Comparison of ENCODE assay signal across 8 mouse cellular contexts in the genomic region with DNA sequence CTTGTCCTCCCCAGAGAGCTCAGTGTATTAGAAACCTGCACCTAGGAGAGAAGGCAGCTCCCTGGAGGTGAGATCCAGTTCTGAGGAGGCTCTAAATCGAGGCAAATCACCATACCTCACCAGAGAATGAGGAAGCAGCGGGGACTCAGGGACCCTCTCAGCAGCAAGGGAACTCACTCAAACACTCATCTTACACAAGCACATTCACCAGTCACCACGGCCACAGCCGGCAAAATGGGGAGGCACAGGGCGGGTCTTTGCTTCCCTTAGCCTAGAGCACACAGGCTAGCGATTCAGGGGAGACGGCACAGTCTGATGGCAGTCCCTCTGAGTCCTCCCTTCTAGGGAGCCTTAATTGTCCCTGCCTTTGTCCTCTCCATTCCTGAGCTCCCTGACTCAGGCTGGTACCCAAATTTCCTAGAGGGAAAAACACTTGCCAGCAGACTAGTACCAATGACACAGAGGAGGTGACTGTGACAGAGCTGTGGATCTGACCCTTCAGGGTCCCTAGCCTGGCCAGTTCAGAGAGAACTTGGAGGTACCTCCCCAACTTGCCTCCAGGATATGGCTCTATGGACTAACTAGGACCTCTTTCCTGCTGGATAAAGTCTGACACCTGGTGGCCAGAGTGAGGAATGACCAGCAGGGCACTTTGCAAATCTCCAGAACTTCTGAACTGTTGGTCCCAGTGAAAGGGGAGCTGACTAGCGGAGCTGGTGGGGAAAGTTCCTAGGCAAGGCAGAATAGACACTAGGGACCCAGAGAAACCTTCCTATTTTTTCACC. TPM values are rescaled to one million over a fixed set of nuclear protein-coding genes. Genes with fewer than 3 reads are reported as not detected.
DNase-seq lines count a peak whose midpoint lies in the region; ATAC-seq and TF ChIP-seq lines count a peak whose summit lies in the region.

No protein-coding gene starts in this region.

- no peaks in the 10 kb centered on the region for H3K9me3 ChIP-seq in forebrain, embryonic 11.5 days (ENCODE audit: control insufficient read depth, low read length)
- no peaks in the 10 kb centered on the region for H3K9me3 ChIP-seq in forebrain, embryonic 13.5 days (replicated peaks)
- no peaks in the 10 kb centered on the region for H3K9me3 ChIP-seq in heart, embryonic 13.5 days

- TF ChIP-seq POLR2A in spleen, adult 2 months (IDR thresholded peaks at IDR 0.05; ENCODE audit: low read depth, low read length): no peak

- H3K27me3 ChIP-seq in forebrain, embryonic 11.5 days (ENCODE audit: control insufficient read depth, insufficient read depth, low read length): no peaks in the 10 kb centered on the region
- peaks cover 36% of the 10 kb centered on the region for H3K27me3 ChIP-seq in forebrain, embryonic 13.5 days
- H3K27me3 ChIP-seq in heart, embryonic 13.5 days (replicated peaks): peaks cover 40% of the 10 kb centered on the region
- H3K27me3 ChIP-seq in spleen, adult 2 months (ENCODE audit: control insufficient read depth, insufficient read depth, low read length): no peaks in the 10 kb centered on the region

- 26% methylated on average over 8 of the region's 8 CpGs for WGBS in forebrain, embryonic 11.5 days
- 24% methylated on average over 8 of the region's 8 CpGs for WGBS in forebrain, embryonic 13.5 days
- 12% methylated on average over 8 of the region's 8 CpGs for WGBS in heart, embryonic 13.5 days
- WGBS in spleen, adult 2 months: 9% methylated on average over 8 of the region's 8 CpGs

- no peak overlapping the region for H3K9ac ChIP-seq in forebrain, embryonic 11.5 days (ENCODE audit: low read length)
- no peak overlapping the region for H3K9ac ChIP-seq in forebrain, embryonic 13.5 days
- H3K9ac ChIP-seq in heart, embryonic 13.5 days: 0 out of 2 replicates have a peak overlapping the region, but pooled peaks have one; percentile 42

- peak; percentile 85 for DNase-seq in forebrain, embryonic 11.5 days (ENCODE audit: low spot score)
- peak; percentile 92 for DNase-seq in R1 (ENCODE audit: low read depth, low spot score)
- peak; percentile 93 for DNase-seq in embryo, embryonic 10.5 days (ENCODE audit: low spot score)
- DNase-seq in kidney, postnatal 4 days: peak; percentile 79 to 84
- DNase-seq in lung, postnatal 4 days: peak; percentile 70 to 88
- DNase-seq in spleen, adult 2 months (ENCODE audit: low read depth in 1 of 2, low spot score in 2 of 2): peak; percentile 63 to 75

- H3K4me1 ChIP-seq in forebrain, embryonic 11.5 days (replicated peaks; ENCODE audit: control insufficient read depth, insufficient read depth, low read length): no peaks in the 10 kb centered on the region; the same call in 1 of the 2 replicates
- H3K4me1 ChIP-seq in forebrain, embryonic 13.5 days: peaks cover 10% of the 10 kb centered on the region
- H3K4me1 ChIP-seq in heart, embryonic 13.5 days: peaks cover 20% of the 10 kb centered on the region
- H3K4me1 ChIP-seq in spleen, adult 2 months (ENCODE audit: control insufficient read depth, insufficient read depth, insufficient read length): peaks cover 48% of the 10 kb centered on the region

- no peaks in the 10 kb centered on the region for H3K36me3 ChIP-seq in forebrain, embryonic 11.5 days (ENCODE audit: control insufficient read depth, insufficient read depth, low read length)
- no peaks in the 10 kb centered on the region for H3K36me3 ChIP-seq in forebrain, embryonic 13.5 days (ENCODE audit: poor library complexity, severe bottlenecking)
- H3K36me3 ChIP-seq in heart, embryonic 13.5 days: no peaks in the 10 kb centered on the region
- H3K36me3 ChIP-seq in spleen, adult 2 months (ENCODE audit: control insufficient read depth, insufficient read depth, low read length): 0 out of 2 replicates have a peak, but pooled peaks cover 1% of the 10 kb centered on the region

- peak; percentile 55; the same call in 1 of the 2 replicates for ATAC-seq in forebrain, embryonic 11.5 days (replicated peaks; ENCODE audit: low FRiP score)
- no peak for ATAC-seq in forebrain, embryonic 13.5 days
- ATAC-seq in heart, embryonic 13.5 days (ENCODE audit: extremely low read depth, insufficient number of reproducible peaks, low FRiP score, low TSS enrichment): peak; percentile 19; the same call in 1 of the 2 replicates

- H3K4me2 ChIP-seq in forebrain, embryonic 11.5 days (ENCODE audit: low read depth, low read length, severe bottlenecking): no peak overlapping the region
- no peak overlapping the region for H3K4me2 ChIP-seq in forebrain, embryonic 13.5 days
- H3K4me2 ChIP-seq in heart, embryonic 13.5 days: no peak overlapping the region

- no peak overlapping the region for H3K4me3 ChIP-seq in forebrain, embryonic 11.5 days (ENCODE audit: low read depth, low read length)
- no peak overlapping the region for H3K4me3 ChIP-seq in forebrain, embryonic 13.5 days
- no peak overlapping the region for H3K4me3 ChIP-seq in heart, embryonic 13.5 days
- no peak overlapping the region for H3K4me3 ChIP-seq in spleen, adult 2 months (ENCODE audit: extremely low read depth, insufficient read depth, insufficient read length)

- no peak overlapping the region for H3K27ac ChIP-seq in forebrain, embryonic 11.5 days (ENCODE audit: low read depth, low read length)
- no peak overlapping the region for H3K27ac ChIP-seq in forebrain, embryonic 13.5 days
- no peak overlapping the region for H3K27ac ChIP-seq in heart, embryonic 13.5 days (replicated peaks)
- peak overlapping the region; percentile 36 for H3K27ac ChIP-seq in spleen, adult 2 months (ENCODE audit: insufficient read depth, low read length)

- peak; percentile 83; the same call in 1 of the 2 replicates for TF ChIP-seq CTCF in spleen, adult 2 months (IDR thresholded peaks at IDR 0.05; ENCODE audit: extremely low read depth, insufficient read depth, insufficient read length, insufficient replicate concordance)

RNA-seq across cellular contexts. Expression of a gene that starts 3.6 kb away (rescaled TPM):
- 8.0 and 8.8 TPM in 2 replicates for polyA plus RNA-seq in forebrain, embryonic 11.5 days (2014; fragmentation: Nextera tagmentation; extraction: Ambion mirVana)
- 13.1 and 14.2 TPM in 2 replicates for polyA plus RNA-seq in forebrain, embryonic 13.5 days (2015; fragmentation: Nextera tagmentation; extraction: Ambion mirVana)
- 19.9 and 23.5 TPM in 2 replicates for polyA plus RNA-seq in heart, embryonic 13.5 days (2015; fragmentation: Nextera tagmentation; extraction: Ambion mirVana)
- 233 and 309 TPM in 2 replicates for polyA plus RNA-seq in spleen, adult 2 months (2012; rRNA removed)

RNA-seq across cellular contexts. Expression of a gene that starts 13.9 kb away (rescaled TPM):
- not detected in 2 replicates for polyA plus RNA-seq in forebrain, embryonic 11.5 days (2014; fragmentation: Nextera tagmentation; extraction: Ambion mirVana)
- polyA plus RNA-seq in forebrain, embryonic 13.5 days (2015; fragmentation: Nextera tagmentation; extraction: Ambion mirVana): not detected in 2 replicates
- polyA plus RNA-seq in heart, embryonic 13.5 days (2015; fragmentation: Nextera tagmentation; extraction: Ambion mirVana): not detected in 2 replicates
- not detected in 2 replicates for polyA plus RNA-seq in spleen, adult 2 months (2012; rRNA removed)

RNA-seq across cellular contexts. Expression of a gene that starts 14.0 kb away (rescaled TPM):
- 1.0 and 1.8 TPM in 2 replicates for polyA plus RNA-seq in forebrain, embryonic 11.5 days (2014; fragmentation: Nextera tagmentation; extraction: Ambion mirVana)
- 0.63 and 0.76 TPM in 2 replicates for polyA plus RNA-seq in forebrain, embryonic 13.5 days (2015; fragmentation: Nextera tagmentation; extraction: Ambion mirVana)
- polyA plus RNA-seq in heart, embryonic 13.5 days (2015; fragmentation: Nextera tagmentation; extraction: Ambion mirVana): 1.1 and 1.9 TPM in 2 replicates
- polyA plus RNA-seq in spleen, adult 2 months (2012; rRNA removed): 128 and 163 TPM in 2 replicates

RNA-seq across cellular contexts. Expression of a gene that starts 26.6 kb away (rescaled TPM):
- 49.9 and 52.6 TPM in 2 replicates for polyA plus RNA-seq in forebrain, embryonic 11.5 days (2014; fragmentation: Nextera tagmentation; extraction: Ambion mirVana)
- 28.9 and 34.7 TPM in 2 replicates for polyA plus RNA-seq in forebrain, embryonic 13.5 days (2015; fragmentation: Nextera tagmentation; extraction: Ambion mirVana)
- 21.3 and 22.2 TPM in 2 replicates for polyA plus RNA-seq in heart, embryonic 13.5 days (2015; fragmentation: Nextera tagmentation; extraction: Ambion mirVana)
- 53.1 and 62.9 TPM in 2 replicates for polyA plus RNA-seq in spleen, adult 2 months (2012; rRNA removed)

RNA-seq across cellular contexts. Expression of a gene that starts 36.2 kb away (rescaled TPM):
- 856 and 864 TPM in 2 replicates for polyA plus RNA-seq in forebrain, embryonic 11.5 days (2014; fragmentation: Nextera tagmentation; extraction: Ambion mirVana)
- 664 and 700 TPM in 2 replicates for polyA plus RNA-seq in forebrain, embryonic 13.5 days (2015; fragmentation: Nextera tagmentation; extraction: Ambion mirVana)
- 642 and 729 TPM in 2 replicates for polyA plus RNA-seq in heart, embryonic 13.5 days (2015; fragmentation: Nextera tagmentation; extraction: Ambion mirVana)
- polyA plus RNA-seq in spleen, adult 2 months (2012; rRNA removed): 464 and 481 TPM in 2 replicates

Comparison
In these comparisons a context has a peak if more than half of its experiments do, and no peak if none do; other contexts are left out.
1. RNA of a gene that starts 14.0 kb away (polyA plus RNA-seq): 128 to 163 TPM in spleen, adult 2 months; 1.1 to 1.9 TPM in heart, embryonic 13.5 days, 1.0 to 1.8 TPM in forebrain, embryonic 11.5 days and 0.63 to 0.76 TPM in forebrain, embryonic 13.5 days; every median in the first group is over 10 times any median in the second.
2. Peak in every context shown above with its lines, with median percentiles within 50 percentile points of each other: DNase-seq.